Mouse (Mus musculus) spleen, embryonic (tissue): Measurements from ENCODE around the gene Frmpd2.
"Not testable (repeated sequence)": the region's sequence is repeated elsewhere in the genome, so short reads cannot be mapped to it uniquely, and the experiment has no call there.

Source experiments
- CTCF ChIA-PET: fragments of 350-600 bp; sonication (Branson Sonifier 250); formaldehyde crosslinking; loops from one replicate; lab custom pipeline; 2022; lab: Charles Lee

Gene Frmpd2

DNA sequence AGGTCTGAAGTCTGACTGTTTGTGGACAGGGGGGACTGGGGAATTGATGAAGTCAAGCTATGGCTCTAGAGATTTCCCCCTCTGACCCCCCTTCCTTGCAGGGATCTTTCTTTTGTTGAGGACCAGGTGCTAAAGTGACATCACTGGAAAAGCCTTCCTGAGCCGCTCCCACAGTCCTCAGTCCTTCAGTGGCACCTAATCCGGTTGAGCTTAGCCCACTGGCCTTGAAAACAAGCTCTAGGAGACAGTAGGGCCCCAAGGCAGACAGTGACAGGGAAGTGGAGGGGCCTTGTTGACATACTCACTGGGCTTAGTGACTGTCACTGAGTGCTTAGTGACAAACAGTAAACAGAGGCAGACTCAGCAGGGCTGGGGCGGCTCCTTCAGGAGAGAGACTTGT lies at the start of gene Frmpd2:
Gene Frmpd2 (plus strand): TSS at position 366 of the 400 bp plus-strand sequence.
- CTCF ChIA-PET = no interaction called here

DNA sequence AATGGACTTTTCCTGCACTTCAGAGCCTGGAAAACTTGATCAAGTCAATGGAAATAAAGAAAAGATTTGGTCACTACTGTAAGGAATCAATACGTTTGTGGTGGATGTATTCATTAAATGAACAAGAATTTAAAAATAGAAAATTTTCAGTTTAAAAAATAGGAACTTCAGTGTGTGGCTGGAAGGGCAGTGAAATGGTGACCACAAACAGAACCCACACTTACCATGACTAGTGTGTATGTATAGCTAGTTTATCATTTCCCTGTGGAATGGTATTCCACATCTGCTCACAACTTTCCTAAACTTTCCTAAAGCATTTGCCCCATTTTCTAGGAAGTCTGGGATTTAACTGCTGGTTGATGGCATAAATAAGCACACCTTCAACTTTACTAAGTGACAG lies 48.5 kb upstream of the Frmpd2 start:
- CTCF ChIA-PET = no interaction called here

GRCm38 (mm10) chr14:33424124-33424523 lies 47.4 kb upstream of the Frmpd2 start:
- CTCF ChIA-PET = no interaction called here

GRCm38 (mm10) chr14:33432485-33432884 lies 39.0 kb upstream of the Frmpd2 start:
- CTCF ChIA-PET = not testable (repeated sequence)

GRCm38 (mm10) chr14:33443780-33444179 lies 27.7 kb upstream of the Frmpd2 start:
- CTCF ChIA-PET = no interaction called here

- CTCF ChIA-PET = no interaction called here
These were observed 25.5 kb upstream of the Frmpd2 start for GRCm38 (mm10) chr14:33445962-33446361.

DNA sequence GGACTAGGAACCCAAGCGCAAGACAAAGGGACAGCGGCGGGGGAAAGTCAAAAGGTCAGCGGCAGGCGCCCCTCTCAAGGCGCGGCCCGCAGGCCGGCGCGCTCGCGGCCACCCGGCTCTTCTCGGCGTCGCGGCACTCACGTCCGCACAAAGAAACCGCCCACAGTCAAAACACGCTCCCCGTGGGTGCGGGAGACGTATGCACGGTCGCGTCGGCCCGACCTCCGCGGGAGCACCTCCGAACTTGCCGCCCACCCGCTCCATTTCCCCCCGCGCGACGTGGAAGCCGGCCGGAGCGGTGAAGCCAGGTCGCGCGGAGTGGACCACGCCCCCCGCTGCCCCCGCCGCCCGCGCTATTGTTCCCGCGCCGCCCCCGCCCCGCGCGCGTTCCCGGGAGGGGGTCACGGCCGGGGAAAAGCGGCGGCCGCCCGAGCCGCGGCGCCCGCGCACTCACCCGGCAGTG lies 24.9 kb upstream of the Frmpd2 start:
- CTCF ChIA-PET = no interaction called here

GRCm38 (mm10) chr14:33447027-33447569 lies 24.4 kb upstream of the Frmpd2 start, which contains the start of gene Mapk8:
Gene Mapk8, minus strand, starts transcription at chr14:33447158.
- CTCF ChIA-PET = no interaction called here

- CTCF ChIA-PET = no interaction called here
These were observed 23.2 kb upstream of the Frmpd2 start for GRCm38 (mm10) chr14:33448276-33448675.

DNA sequence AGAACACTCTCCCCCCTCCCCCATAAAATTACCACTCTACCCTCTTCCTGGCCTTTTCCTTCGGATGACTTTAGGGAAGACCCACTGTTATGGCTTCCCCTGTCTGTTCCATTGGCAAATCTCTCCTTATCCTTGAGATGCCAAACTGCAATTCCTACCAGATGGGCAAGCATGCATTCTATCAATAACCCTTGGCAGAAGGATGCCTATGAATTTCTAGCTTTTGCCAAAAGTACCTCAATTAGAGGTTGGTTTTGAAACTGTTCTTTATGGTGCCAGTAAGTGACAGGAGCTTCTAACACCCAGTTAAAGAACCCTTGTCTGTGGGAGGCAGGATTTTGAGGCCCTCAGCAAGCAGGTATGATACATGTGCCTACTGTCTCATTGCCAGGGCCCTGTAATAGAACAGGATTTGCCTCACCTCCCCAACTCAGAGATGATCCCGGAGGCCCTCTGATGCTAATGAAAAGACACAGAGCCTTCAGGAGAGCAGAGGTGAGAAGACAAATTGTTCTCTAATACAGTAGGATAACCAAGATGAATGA lies 22.1 kb upstream of the Frmpd2 start:
- CTCF ChIA-PET = no interaction called here

- CTCF ChIA-PET = no interaction called here
These were observed 21.2 kb upstream of the Frmpd2 start for GRCm38 (mm10) chr14:33450331-33450730.

GRCm38 (mm10) chr14:33463658-33464057 lies 7.8 kb upstream of the Frmpd2 start:
- CTCF ChIA-PET = no interaction called here

DNA sequence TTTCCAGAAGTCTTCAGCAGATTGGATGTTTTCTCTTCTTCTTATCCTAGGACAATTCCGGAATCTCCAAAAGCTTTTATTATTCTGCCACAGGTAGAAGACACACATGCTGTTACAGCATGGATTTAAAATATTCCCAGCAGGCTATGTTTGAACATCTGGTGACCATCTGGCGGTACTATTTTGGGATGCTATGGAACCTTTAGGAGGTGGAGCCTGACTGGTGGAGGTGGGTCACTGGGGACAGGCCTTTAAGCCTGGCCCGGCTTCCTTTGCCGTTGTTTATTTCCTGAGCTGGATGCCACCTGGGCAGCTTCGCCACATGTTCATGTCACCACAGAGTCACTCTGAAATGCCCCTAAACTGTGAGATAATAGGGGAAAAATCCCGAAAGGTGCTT lies 3.7 kb upstream of the Frmpd2 start:
- CTCF ChIA-PET = no interaction called here

DNA sequence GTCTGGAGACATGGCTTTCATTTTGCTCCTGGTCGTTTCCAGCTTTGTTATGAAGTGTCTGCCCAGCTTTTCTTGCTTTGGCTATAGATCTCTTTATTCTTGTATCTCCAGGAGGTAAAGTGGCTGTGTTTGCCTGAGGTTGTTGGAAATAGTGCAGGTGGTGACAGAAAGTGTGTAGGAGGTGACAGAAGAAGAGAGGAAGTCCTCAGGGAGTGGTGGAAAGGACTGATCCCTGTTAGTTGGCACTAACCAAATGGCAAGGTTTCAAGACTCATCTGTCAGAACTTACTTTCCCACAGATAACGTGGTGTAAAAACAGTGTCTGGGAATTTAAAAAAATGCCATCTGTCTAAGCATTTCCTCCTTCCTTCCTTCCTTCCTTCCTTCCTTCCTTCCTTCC lies 3.0 kb downstream of the Frmpd2 start:
- CTCF ChIA-PET = no interaction called here

- CTCF ChIA-PET = no interaction called here
These were observed 4.7 kb downstream of the Frmpd2 start for GRCm38 (mm10) chr14:33476094-33476760.

DNA sequence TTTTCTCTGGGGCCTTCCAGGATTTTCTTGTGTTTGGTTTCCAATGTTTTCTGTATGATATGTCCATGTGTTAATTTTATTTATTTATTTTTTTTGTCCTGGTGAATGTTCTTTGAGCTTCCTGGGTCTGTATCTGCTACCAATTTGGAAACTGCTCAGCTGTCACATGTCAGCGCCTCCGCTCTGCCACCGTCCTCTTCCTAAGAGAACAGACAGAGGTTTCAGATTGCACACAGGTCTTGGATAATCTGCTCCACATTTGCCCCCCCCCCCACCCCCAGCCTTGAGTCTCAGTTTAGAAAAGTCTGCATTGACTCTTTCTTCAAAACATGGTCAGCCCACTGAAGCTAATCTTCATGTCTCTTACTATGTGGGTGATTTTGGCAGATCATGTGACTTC lies 10.5 kb downstream of the Frmpd2 start:
- CTCF ChIA-PET = no interaction called here

- CTCF ChIA-PET = no interaction called here
These were observed 16.5 kb downstream of the Frmpd2 start for GRCm38 (mm10) chr14:33487805-33488550.

DNA sequence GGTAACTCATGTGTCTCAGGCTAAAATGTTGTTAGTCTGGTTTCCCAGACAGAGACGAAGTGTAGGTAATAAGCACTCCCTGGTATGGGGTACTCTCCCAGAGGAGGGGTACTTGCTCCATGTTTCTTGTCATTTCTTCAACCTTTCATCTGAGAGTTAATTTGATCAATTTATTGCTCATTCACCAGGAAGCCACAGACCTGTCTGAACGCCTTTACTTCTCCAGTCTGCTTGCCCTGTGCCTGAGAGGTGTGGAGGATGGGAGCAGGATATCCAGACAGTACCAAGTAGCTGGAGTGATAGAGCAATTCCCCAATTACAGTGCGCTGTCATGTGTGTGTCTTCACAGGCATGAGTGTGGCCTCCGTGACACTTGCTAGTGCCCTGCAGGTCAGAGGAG lies 23.7 kb downstream of the Frmpd2 start:
- CTCF ChIA-PET = no interaction called here

DNA sequence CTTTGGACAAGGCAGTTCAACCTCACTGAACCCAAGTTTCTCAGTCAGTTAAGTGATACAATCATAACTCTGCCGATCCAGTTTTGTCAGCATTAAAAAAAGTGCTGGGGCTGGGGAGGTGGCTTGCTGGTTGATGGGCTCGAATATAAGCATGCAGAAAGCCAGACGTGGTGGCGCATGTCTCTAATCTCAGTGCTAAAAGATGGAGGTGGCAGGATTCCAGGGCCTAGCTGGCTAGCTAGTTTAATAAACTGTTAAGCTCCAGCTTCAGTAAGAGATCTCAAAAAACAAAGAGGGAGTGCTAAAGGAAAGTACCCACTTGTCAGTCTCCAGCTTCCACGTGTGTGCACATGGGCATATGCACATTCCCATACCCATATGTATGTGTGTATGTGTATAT lies 25.9 kb downstream of the Frmpd2 start:
- CTCF ChIA-PET = no interaction called here

GRCm38 (mm10) chr14:33498849-33499248 lies 27.4 kb downstream of the Frmpd2 start:
- CTCF ChIA-PET = no interaction called here

- CTCF ChIA-PET = no interaction called here
These were observed 29.1 kb downstream of the Frmpd2 start for GRCm38 (mm10) chr14:33500631-33501030.

GRCm38 (mm10) chr14:33503311-33503710 lies 31.8 kb downstream of the Frmpd2 start:
- CTCF ChIA-PET = no interaction called here

DNA sequence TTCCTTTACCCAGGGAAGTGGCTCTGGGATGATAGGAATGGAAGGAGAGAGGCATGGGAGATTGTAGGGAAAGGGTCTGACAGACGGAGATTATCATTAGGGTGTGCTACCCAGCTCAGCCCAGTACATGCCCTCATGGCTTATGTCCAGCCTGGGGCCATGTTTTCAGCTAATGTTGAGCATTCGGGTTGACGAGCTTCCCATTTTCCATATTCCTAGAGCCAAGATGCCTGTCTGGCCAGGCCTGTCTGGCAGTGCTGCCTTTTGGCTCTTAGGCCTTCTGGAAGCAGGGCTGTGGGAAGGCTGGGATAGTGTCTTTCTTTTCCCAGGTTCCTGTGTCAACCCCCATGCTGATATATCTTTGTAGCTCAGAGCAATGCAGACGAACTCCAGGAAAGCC lies 35.2 kb downstream of the Frmpd2 start:
- CTCF ChIA-PET = no interaction called here
